Mouse (Mus musculus) CD4-positive, CD25-positive, alpha-beta regulatory T cell, adult 9 weeks (primary cell): ENCODE measurements around the gene Olfr1507. TPM values are rescaled to one million over a fixed set of nuclear protein-coding genes. Genes with fewer than 3 reads are reported as not detected.

Experiments used
- polyA plus RNA-seq: library from polyadenylated mRNA; unstranded; fragments of 100-300 nt; shearing (Covaris generic); gene quantifications from one replicate; pipeline ENCODE4 v1.2.1, GENCODE M21; 2017

Olfr1507 gene
- polyA plus RNA-seq, result not detected

DNA sequence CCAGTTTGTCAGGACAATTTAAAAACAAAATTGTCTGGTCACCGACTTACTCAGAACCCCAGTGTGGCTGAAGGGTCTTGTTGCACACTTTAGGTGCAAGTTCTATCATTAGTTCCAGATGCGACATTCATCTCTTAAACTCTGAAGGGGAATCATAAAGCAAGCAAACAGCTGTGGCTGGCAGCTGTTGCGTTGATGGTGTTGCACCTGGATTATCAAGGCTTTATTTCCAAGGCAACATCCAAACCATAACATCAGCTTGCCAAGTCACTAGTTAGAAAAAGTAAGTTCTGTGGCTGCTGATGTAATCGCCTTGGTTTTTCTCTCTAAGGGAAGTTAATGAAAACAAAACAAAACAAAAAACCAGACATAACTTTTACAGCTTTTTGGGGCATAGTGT is at the start of gene Olfr1507:
Olfr1507 (minus strand) TSS at position 234 of the 400 bp plus-strand sequence.

DNA sequence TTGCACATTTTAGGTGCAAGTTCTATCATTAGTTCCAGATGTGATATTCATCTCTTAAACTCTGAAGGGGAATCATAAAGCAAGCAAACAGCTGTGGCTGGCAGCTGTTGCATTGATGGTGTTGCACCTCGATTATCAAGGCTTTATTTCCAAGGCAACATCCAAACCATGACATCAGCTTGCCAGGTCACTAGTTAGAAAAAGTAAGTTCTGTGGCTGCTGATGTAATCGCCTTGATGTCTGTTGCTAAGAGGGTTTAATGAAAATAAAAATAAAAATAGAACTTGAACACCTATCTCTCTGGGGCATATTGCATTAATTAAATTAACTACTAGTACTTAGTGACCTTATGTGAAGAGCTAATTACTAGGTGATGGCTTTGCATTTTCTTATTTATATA is 28.2 kb downstream of the Olfr1507 start, which contains the start of gene Olfr1508:
Olfr1508 (minus strand) TSS at position 101 of the 400 bp plus-strand sequence.

DNA sequence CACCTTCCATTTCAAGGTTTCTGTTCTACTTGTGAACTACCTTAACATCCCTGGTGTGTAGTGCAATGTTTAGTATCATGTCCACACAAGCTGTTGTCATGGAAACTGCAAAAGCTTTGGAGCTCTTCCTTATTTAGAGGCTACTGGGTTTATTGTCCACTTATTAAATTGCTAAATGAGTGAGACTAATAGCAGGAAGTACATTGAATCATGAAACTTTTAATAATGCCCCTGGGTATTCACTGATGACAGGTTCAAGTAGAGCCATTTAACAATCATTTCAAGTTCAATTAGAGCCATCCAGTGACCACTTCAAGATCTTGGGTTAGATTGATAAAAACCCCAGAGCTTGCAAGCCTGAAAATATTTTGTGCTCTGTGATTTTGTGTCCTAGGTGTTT is 52.9 kb downstream of the Olfr1507 start, which contains the start of gene Olfr1509:
Olfr1509 (plus strand) TSS at position 301 of the 400 bp plus-strand sequence.

Other genes starting within 250 kb of the Olfr1507 start
- 56.7 TPM for gene Chd8, start 238.0 kb downstream of the Olfr1507 start, polyA plus RNA-seq
- gene Tox4, start 216.6 kb downstream of the Olfr1507 start, polyA plus RNA-seq, result 110 TPM
- gene Rab2b, start 216.2 kb downstream of the Olfr1507 start, polyA plus RNA-seq, result 30.4 TPM
- gene Mettl3, start 190.6 kb downstream of the Olfr1507 start, polyA plus RNA-seq, result 73.0 TPM
- gene Sall2, start 167.0 kb downstream of the Olfr1507 start, polyA plus RNA-seq, result 4.0 TPM
- not detected for gene Olfr1513, start 139.3 kb downstream of the Olfr1507 start, polyA plus RNA-seq
- gene Olfr1512, start 116.6 kb downstream of the Olfr1507 start, polyA plus RNA-seq, result not detected
- not detected for gene Olfr1511, start 98.4 kb downstream of the Olfr1507 start, polyA plus RNA-seq
- not detected for gene Olfr1510, start 81.4 kb downstream of the Olfr1507 start, polyA plus RNA-seq
- gene Olfr1509, start 52.8 kb downstream of the Olfr1507 start, polyA plus RNA-seq, result not detected
- not detected for gene Olfr1508, start 28.3 kb downstream of the Olfr1507 start, polyA plus RNA-seq